Mouse (Mus musculus): ENCODE results near the gene Mypn. TPM values are rescaled to one million over a fixed set of nuclear protein-coding genes. Genes with fewer than 3 reads are reported as not detected.

Mypn gene
- polyA plus RNA-seq, 1 experiment = not detected

DNA sequence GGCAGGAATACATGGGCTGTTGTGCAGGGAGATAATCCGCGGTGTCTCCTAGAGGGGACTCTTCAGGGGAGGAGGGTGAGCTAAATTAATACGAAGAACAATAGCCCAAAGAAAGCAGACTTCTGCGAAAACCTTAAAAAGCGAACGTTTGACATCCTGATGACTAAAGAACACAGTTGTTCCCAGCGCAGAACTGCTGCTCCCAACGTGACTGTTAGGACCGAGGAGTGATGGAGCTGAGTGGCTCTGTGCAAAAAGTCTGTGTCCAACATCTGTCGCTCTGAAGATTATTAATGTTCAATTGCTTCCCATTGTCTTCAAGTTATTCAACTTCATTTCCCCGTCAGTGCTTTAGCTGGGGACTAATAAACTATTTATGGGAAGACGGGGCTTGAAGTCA lies 105.6 kb downstream of the Mypn start:
- no peak for TF ChIP-seq CTCF (IDR thresholded peaks at IDR 0.05; ENCODE audit: low read depth, low read length)
- no peak for TF ChIP-seq POLR2A (IDR thresholded peaks at IDR 0.05; ENCODE audit: borderline replicate concordance, low read depth, low read length)
- no peak overlapping the region for H3K27ac ChIP-seq (ENCODE audit: insufficient read depth, low read depth, low read length)
- no peaks in the 10 kb centered on the region for H3K4me1 ChIP-seq (ENCODE audit: control insufficient read depth, insufficient read depth, low read length)
- no peak overlapping the region for H3K4me3 ChIP-seq (ENCODE audit: insufficient read depth, low read length)

DNA sequence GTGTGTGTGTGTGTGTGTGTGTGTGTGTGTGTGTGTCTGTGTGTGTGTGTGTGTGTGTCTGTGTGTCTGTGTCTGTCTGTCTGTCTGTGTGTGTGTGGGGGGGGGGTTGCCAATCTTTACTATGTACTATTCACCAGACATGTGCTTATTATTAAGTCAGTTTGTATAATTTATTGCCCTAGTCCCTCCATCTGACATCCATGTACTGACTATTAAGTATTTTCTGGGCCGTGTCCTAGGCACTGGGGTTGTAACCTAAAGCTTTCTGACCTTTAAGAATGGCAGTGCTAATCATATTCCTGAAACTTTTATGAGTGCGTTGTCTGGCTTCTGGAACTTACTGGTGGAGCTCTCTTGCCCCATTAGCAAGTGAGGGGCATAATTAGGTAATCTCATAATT lies 107.0 kb downstream of the Mypn start:
- Histone ChIP-seq H3K4me3 (ENCODE audit: insufficient read depth, low read length) (no peak overlapping the region), H3K4me1 (ENCODE audit: control insufficient read depth, insufficient read depth, low read length) (no peaks in the 10 kb centered on the region), H3K27ac (ENCODE audit: insufficient read depth, low read depth, low read length) (no peak overlapping the region)
- no peak for TF ChIP-seq CTCF (IDR thresholded peaks at IDR 0.05; ENCODE audit: low read depth, low read length)
- TF ChIP-seq POLR2A (IDR thresholded peaks at IDR 0.05; ENCODE audit: borderline replicate concordance, low read depth, low read length) = no peak

DNA sequence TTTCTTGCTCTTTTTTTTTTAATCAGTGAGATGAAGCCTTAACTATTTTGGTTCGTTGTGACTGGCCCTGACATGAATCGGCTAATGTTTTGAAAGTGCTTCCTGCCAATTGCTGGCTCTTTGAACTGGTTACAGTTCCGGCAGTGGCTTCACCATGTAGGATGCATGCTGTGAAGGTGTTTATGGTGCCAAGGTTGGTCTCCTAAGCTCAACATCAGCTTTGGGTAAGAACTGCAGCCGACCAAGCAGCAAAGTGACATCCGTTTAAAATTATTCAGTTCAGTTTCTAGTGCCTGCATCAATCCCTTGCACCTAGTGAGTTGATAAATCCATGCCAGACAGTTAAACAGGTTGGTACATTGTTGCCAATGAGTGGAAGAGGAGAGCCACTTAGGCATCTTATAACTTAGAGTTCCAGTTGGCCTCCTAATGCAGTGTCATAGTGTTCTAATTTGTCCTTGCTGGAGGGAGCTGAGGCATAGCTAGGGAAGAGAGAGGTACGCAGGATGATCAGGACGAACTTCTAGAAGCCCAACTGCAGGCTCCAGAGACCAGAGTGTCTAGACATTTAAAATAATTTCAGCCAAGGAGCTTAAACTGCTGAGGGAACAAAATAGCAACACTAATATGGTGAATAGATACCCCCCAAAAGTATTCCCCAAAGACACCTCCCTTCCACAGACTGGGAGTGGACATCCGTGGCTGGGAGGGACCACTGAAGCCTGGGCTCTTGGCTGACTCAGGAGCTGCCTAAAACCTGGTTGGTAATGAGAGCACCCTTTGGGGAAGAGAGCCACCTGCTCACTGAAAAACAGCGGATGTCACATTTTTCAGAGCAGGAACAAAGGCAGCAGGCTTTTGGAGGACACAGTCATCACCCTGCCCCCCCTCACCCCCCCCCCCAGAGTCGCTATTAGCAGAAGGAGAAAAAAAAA lies 110.9 kb downstream of the Mypn start:
- Histone ChIP-seq H3K4me3 (ENCODE audit: insufficient read depth, low read length) (no peak overlapping the region), H3K4me1 (ENCODE audit: control insufficient read depth, insufficient read depth, low read length) (no peaks in the 10 kb centered on the region), H3K27ac (ENCODE audit: insufficient read depth, low read depth, low read length) (no peak overlapping the region)
- no peak for TF ChIP-seq CTCF (IDR thresholded peaks at IDR 0.05; ENCODE audit: low read depth, low read length)

DNA sequence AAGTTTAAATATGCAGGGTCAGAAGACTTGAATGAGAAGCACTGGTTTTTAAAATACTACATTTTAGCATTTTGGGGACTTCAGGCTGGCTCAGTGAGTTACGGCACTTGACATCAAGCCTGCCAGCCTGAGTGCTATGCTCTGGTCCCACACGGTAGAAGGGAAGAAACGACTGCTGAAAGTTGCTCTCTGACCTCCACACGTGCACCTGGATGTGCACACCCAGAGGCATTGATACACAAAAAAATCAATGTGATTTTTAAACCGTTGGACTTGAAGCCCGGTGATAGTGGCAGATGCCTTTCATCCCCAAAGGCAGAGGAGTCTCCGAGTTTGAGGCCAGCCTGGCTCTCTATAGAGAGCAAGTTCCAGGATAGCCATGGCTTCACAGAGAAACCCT lies 111.8 kb downstream of the Mypn start:
- Histone ChIP-seq H3K4me1 (ENCODE audit: control insufficient read depth, insufficient read depth, low read length) (no peaks in the 10 kb centered on the region), H3K4me3 (ENCODE audit: insufficient read depth, low read length) (no peak overlapping the region), H3K27ac (ENCODE audit: insufficient read depth, low read depth, low read length) (no peak overlapping the region)
- no peak for TF ChIP-seq POLR2A (IDR thresholded peaks at IDR 0.05; ENCODE audit: borderline replicate concordance, low read depth, low read length)

DNA sequence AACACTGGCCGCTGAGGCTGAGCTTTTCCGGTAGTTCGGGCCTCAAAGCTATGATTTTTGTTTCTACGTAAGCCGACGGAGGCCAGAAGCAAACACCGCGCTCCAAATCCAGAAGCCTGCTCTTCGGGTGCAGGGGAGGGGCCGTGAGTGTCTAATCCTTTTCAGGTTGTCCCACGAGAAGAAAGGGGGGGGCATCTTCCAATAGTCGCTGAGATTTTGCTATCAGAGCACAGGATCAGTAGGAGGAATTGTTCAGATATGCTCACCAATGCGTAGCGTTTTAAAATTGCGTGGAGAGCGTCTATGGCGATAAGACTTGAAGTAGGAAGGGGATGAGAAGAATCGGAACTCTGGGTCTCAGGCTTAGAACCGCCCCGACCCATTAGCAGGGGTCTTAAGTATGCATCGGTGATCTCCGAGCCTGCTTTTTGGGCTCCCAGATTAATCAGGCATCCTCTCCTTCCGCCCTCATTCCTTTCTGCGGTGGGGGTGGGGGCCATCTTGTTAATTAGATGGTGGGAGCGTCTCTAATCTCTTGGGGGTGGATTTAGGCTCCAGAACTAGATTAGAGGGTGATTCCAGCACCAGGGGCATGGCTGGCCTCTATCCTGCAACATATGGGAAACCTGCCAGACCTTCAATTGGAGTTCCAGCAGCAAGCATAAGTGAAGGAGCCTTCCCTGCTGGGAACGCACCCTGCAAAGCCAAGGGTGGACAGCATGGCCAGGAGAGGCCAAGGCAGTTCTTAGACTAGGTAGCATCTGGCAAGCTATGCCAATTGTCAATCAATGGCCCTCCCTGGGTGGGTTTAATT lies 113.8 kb downstream of the Mypn start:
- no peak overlapping the region for H3K4me3 ChIP-seq (ENCODE audit: insufficient read depth, low read length)
- TF ChIP-seq CTCF (IDR thresholded peaks at IDR 0.05; ENCODE audit: low read depth, low read length) (no peak), POLR2A (IDR thresholded peaks at IDR 0.05; ENCODE audit: borderline replicate concordance, low read depth, low read length) (no peak)
- H3K27ac ChIP-seq (ENCODE audit: insufficient read depth, low read depth, low read length) = no peak overlapping the region
- no peaks in the 10 kb centered on the region for H3K4me1 ChIP-seq (ENCODE audit: control insufficient read depth, insufficient read depth, low read length)

DNA sequence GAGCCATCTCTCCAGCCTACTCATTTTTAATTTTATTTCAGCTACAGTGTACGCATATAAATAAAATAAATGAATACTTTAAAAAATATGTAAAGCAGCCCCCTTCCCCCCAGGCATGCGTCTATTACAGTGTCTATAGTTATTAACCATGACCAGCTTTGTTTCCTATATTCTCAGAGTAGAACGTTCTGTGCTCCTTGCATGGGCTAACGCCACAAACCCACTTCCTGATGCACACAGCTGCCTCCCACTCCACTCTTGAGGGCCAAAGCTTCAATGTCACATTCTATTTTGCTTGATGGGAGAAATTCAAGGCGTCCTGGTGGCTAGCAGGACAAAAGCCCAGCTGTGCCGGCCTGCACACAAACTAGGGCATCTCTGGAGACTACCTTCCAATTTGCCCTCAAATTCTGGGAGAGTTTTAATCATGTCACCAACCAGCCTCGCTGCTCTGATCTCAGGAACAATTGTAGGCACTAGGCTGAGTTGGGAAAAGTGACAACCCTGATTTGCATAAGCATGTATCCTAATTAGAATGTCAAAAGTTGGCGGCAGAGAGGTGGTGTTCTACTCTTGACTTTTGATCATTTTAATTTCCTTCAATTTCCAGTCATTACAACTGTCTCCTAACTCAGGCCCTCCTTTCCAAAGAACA lies 114.5 kb downstream of the Mypn start:
- H3K4me1 ChIP-seq (ENCODE audit: control insufficient read depth, insufficient read depth, low read length) = no peaks in the 10 kb centered on the region
- no peak overlapping the region for H3K27ac ChIP-seq (ENCODE audit: insufficient read depth, low read depth, low read length)
- H3K4me3 ChIP-seq (ENCODE audit: insufficient read depth, low read length) = no peak overlapping the region
- TF ChIP-seq POLR2A (IDR thresholded peaks at IDR 0.05; ENCODE audit: borderline replicate concordance, low read depth, low read length) = no peak

DNA sequence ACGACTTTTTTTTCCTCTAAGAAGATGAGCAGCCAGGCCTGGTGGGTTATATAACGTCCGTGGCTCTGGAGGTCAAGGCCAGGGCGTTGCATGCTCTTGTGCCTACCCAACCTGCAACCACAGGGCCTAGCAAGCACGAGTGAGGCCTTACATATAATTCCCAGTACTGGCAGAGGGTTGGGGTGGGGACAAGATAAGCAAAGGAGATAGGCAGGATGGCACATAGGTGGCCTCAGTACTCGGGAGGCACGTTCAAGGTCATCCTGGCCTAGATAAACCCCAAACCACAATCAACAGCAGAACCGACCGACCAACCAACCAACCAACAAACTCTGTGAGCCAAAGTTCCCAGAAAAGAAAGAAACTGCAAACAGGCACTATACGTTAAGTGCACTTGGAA lies 117.4 kb downstream of the Mypn start:
- Histone ChIP-seq H3K27ac (ENCODE audit: insufficient read depth, low read depth, low read length) (no peak overlapping the region), H3K4me1 (ENCODE audit: control insufficient read depth, insufficient read depth, low read length) (no peaks in the 10 kb centered on the region), H3K4me3 (ENCODE audit: insufficient read depth, low read length) (no peak overlapping the region)
- no peak for TF ChIP-seq CTCF (IDR thresholded peaks at IDR 0.05; ENCODE audit: low read depth, low read length)
- TF ChIP-seq POLR2A (IDR thresholded peaks at IDR 0.05; ENCODE audit: borderline replicate concordance, low read depth, low read length) = no peak

DNA sequence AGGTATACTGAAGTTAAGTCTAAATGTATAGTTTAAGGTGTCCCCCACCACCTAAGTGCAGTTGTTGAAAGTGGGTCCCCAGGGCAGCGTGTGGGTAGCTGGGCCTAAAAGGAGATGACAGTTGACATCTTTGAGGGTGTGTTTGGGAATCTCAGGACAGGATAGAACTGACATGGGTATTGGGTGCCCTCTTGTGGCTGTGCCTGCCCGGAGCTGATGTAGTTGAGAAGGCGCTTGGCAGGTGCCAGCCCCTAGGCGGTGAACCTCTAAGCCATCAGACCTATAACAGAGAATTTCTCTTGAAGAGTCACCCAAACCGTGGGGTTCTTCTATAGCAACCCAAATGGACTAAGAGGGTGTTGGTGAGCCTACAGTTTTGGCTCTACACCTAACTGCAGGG lies 137.8 kb downstream of the Mypn start:
- Histone ChIP-seq H3K4me3 (ENCODE audit: insufficient read depth, low read length) (no peak overlapping the region), H3K4me1 (ENCODE audit: control insufficient read depth, insufficient read depth, low read length) (no peaks in the 10 kb centered on the region), H3K27ac (ENCODE audit: insufficient read depth, low read depth, low read length) (no peak overlapping the region)
- TF ChIP-seq POLR2A (IDR thresholded peaks at IDR 0.05; ENCODE audit: borderline replicate concordance, low read depth, low read length) (no peak), CTCF (IDR thresholded peaks at IDR 0.05; ENCODE audit: low read depth, low read length) (no peak)

Other genes with a start within 250 kb of the Mypn start
- gene Rufy2, start 223.7 kb downstream of the Mypn start, polyA plus RNA-seq (2012; ENCODE audit: insufficient read depth, insufficient read length, missing spikeins) = 17.4 and 18.9 TPM in 2 replicates
- 44.2 and 55.0 TPM in 2 replicates for gene Hnrnph3, start 179.7 kb downstream of the Mypn start, polyA plus RNA-seq (2012; ENCODE audit: insufficient read depth, insufficient read length, missing spikeins)
- gene Pbld2, start 179.6 kb downstream of the Mypn start, polyA plus RNA-seq (2012; ENCODE audit: insufficient read depth, insufficient read length, missing spikeins) = 0.24 and 0.87 TPM in 2 replicates
- not detected in 2 replicates for gene Pbld1, start 143.8 kb downstream of the Mypn start, polyA plus RNA-seq (2012; ENCODE audit: insufficient read depth, insufficient read length, missing spikeins)
- gene Atoh7, start 104.3 kb downstream of the Mypn start, polyA plus RNA-seq (2012; ENCODE audit: insufficient read depth, insufficient read length, missing spikeins) = not detected in 2 replicates
- 107 and 111 TPM in 2 replicates for gene Herc4, start 39.9 kb upstream of the Mypn start, polyA plus RNA-seq (2012; ENCODE audit: insufficient read depth, insufficient read length, missing spikeins)
- 17.6 and 17.9 TPM in 2 replicates for gene Sirt1, start 177.8 kb upstream of the Mypn start, polyA plus RNA-seq (2012; ENCODE audit: insufficient read depth, insufficient read length, missing spikeins)
- 9.3 and 10.1 TPM in 2 replicates for gene Dnajc12, start 178.5 kb upstream of the Mypn start, polyA plus RNA-seq (2012; ENCODE audit: insufficient read depth, insufficient read length, missing spikeins)
- not detected in 2 replicates for gene Gm7075, start 217.8 kb upstream of the Mypn start, polyA plus RNA-seq (2012; ENCODE audit: insufficient read depth, insufficient read length, missing spikeins)
- gene Ctnna3, start 226.1 kb upstream of the Mypn start, polyA plus RNA-seq (2012; ENCODE audit: insufficient read depth, insufficient read length, missing spikeins) = not detected in 2 replicates